Comparison of ENCODE assay signal across 25 mouse cellular contexts in the genomic region with DNA sequence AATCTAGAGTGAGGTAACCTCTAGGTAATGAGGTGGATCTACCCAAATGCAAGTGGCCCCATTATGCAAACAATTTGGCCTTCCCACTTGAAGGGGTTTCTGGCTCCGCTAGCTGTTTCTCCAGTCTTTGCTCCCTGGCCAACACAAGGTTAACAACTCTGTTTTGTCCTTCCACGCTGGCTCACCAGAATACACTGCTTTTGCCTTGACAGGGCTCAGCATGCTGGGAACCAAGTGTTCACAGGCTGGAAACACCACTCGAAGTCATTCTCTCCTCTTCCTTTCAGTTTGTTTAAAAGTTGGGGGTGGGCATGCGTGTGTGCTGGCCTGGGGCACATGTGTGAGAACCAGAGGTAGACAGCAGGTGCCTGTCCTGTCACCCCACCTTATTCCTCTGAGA.
DNase-seq lines count a peak whose midpoint lies in the region; ATAC-seq and TF ChIP-seq lines count a peak whose summit lies in the region.
"Had no signal": no experiment of that assay in that cellular context is flagged by ENCODE, and none has a peak within 500 bp of the region (broad histone marks: within the 10 kb centered on the region; RNA-seq: fewer than 3 reads in every experiment).

No protein-coding gene starts in this region.

- peaks cover 8% of the 10 kb centered on the region for H3K4me1 ChIP-seq in embryonic facial prominence, embryonic 12.5 days
- H3K4me1 ChIP-seq in embryonic facial prominence, embryonic 10.5 days, result peaks cover 11% of the 10 kb centered on the region
- peaks cover 3% of the 10 kb centered on the region; the same call in 1 of the 2 replicates for H3K4me1 ChIP-seq in limb, embryonic 14.5 days (ENCODE audit: control insufficient read depth, insufficient read depth, low read length)
- H3K4me1 ChIP-seq in limb, embryonic 10.5 days, result peaks cover 4% of the 10 kb centered on the region; the same call in 1 of the 2 replicates
- H3K4me1 ChIP-seq: neural tube, embryonic 15.5 days had no signal

- H3K27ac ChIP-seq in embryonic facial prominence, embryonic 12.5 days, result 0 out of 2 replicates have a peak overlapping the region, but pooled peaks have one; percentile 3
- no peak overlapping the region for H3K27ac ChIP-seq in embryonic facial prominence, embryonic 10.5 days (replicated peaks)
- H3K27ac ChIP-seq in limb, embryonic 14.5 days (replicated peaks; ENCODE audit: low read depth, low read length), result no peak overlapping the region
- H3K27ac ChIP-seq in limb, embryonic 10.5 days, result no peak overlapping the region
- H3K27ac ChIP-seq: heart, embryonic 15.5 days; kidney, embryonic 15.5 days; limb, embryonic 12.5 days; neural tube, embryonic 15.5 days; stomach, postnatal 0 days had no signal

- H3K4me2 ChIP-seq in embryonic facial prominence, embryonic 12.5 days (replicated peaks), result no peak overlapping the region
- no peak overlapping the region for H3K4me2 ChIP-seq in limb, embryonic 14.5 days (replicated peaks; ENCODE audit: low read depth, low read length, severe bottlenecking)
- H3K4me2 ChIP-seq: heart, embryonic 15.5 days; kidney, embryonic 15.5 days; limb, embryonic 12.5 days; liver, embryonic 11.5 days; neural tube, embryonic 15.5 days had no signal

- H3K27me3 ChIP-seq in embryonic facial prominence, embryonic 12.5 days, result no peaks in the 10 kb centered on the region
- H3K27me3 ChIP-seq in embryonic facial prominence, embryonic 10.5 days (replicated peaks; ENCODE audit: low read depth, poor library complexity, severe bottlenecking), result no peaks in the 10 kb centered on the region
- H3K27me3 ChIP-seq in limb, embryonic 14.5 days (ENCODE audit: control insufficient read depth, insufficient read depth, low read length), result no peaks in the 10 kb centered on the region
- no peaks in the 10 kb centered on the region for H3K27me3 ChIP-seq in limb, embryonic 10.5 days (ENCODE audit: low read depth, poor library complexity, severe bottlenecking)
- H3K27me3 ChIP-seq: heart, embryonic 15.5 days; kidney, embryonic 15.5 days; limb, embryonic 12.5 days; neural tube, embryonic 15.5 days had no signal

- H3K36me3 ChIP-seq in embryonic facial prominence, embryonic 12.5 days, result peaks cover 11% of the 10 kb centered on the region; the same call in 1 of the 2 replicates
- peaks cover 64% of the 10 kb centered on the region for H3K36me3 ChIP-seq in embryonic facial prominence, embryonic 10.5 days (replicated peaks)
- peaks cover 14% of the 10 kb centered on the region; the same call in 1 of the 2 replicates for H3K36me3 ChIP-seq in limb, embryonic 14.5 days (ENCODE audit: control insufficient read depth, insufficient read depth, low read length)
- peaks cover 58% of the 10 kb centered on the region for H3K36me3 ChIP-seq in limb, embryonic 10.5 days
- H3K36me3 ChIP-seq: heart, embryonic 15.5 days had no signal

- 62% methylated on average over 4 of the region's 4 CpGs for WGBS in embryonic facial prominence, embryonic 12.5 days
- 71% methylated on average over 4 of the region's 4 CpGs for WGBS in embryonic facial prominence, embryonic 10.5 days
- 71% methylated on average over 4 of the region's 4 CpGs for WGBS in limb, embryonic 14.5 days
- WGBS in limb, embryonic 10.5 days, result 80% methylated on average over 4 of the region's 4 CpGs

- no peak for DNase-seq in embryonic facial prominence, embryonic 10.5 days (ENCODE audit: low spot score)
- DNase-seq in limb, embryonic 14.5 days (ENCODE audit: low spot score), result no peak
- no peak for DNase-seq in limb, embryonic 10.5 days (ENCODE audit: low spot score)
- DNase-seq in adrenal gland, postnatal 10 days, result peak; percentile 33
- DNase-seq in brain, embryonic 14.5 days (ENCODE audit: low read depth), result peak; percentile 68
- DNase-seq in spleen, adult 18-20 months, result no peak
- DNase-seq: cerebellum, adult 11-12 months; cerebellum, adult 9-11 months; gastrocnemius, postnatal 10 days; kidney, adult 18-20 months; kidney, postnatal 25 days; lung, postnatal 4 days; midbrain, embryonic 14.5 days; right cerebral cortex, adult 18-20 months; thymus, adult 18-20 months; thymus, postnatal 25 days had no signal

- H3K9me3 ChIP-seq in embryonic facial prominence, embryonic 12.5 days, result no peaks in the 10 kb centered on the region
- no peaks in the 10 kb centered on the region for H3K9me3 ChIP-seq in embryonic facial prominence, embryonic 10.5 days
- no peaks in the 10 kb centered on the region for H3K9me3 ChIP-seq in limb, embryonic 14.5 days (ENCODE audit: control insufficient read depth, low read length)
- H3K9me3 ChIP-seq in limb, embryonic 10.5 days (replicated peaks), result no peaks in the 10 kb centered on the region
- H3K9me3 ChIP-seq: heart, embryonic 15.5 days; kidney, embryonic 15.5 days; limb, embryonic 12.5 days; neural tube, embryonic 15.5 days had no signal

- ATAC-seq in embryonic facial prominence, embryonic 12.5 days (ENCODE audit: insufficient number of reproducible peaks, insufficient read depth, low FRiP score, low TSS enrichment), result no peak
- ATAC-seq in limb, embryonic 14.5 days (ENCODE audit: low FRiP score, low read depth), result no peak
- ATAC-seq: CD4-positive, CD25-positive, alpha-beta regulatory T cell, adult 4 months; hindbrain, embryonic 16.5 days had no signal

- no peak overlapping the region for H3K4me3 ChIP-seq in embryonic facial prominence, embryonic 12.5 days
- no peak overlapping the region for H3K4me3 ChIP-seq in embryonic facial prominence, embryonic 10.5 days
- no peak overlapping the region for H3K4me3 ChIP-seq in limb, embryonic 14.5 days (replicated peaks; ENCODE audit: low read length)
- H3K4me3 ChIP-seq in limb, embryonic 10.5 days, result no peak overlapping the region
- H3K4me3 ChIP-seq: heart, embryonic 15.5 days; kidney, embryonic 15.5 days; limb, embryonic 12.5 days; neural tube, embryonic 15.5 days had no signal

- no peak for TF ChIP-seq CTCF in brain, embryonic 14.5 days (IDR thresholded peaks at IDR 0.05; ENCODE audit: borderline replicate concordance, extremely low read depth, insufficient read depth, insufficient read length)

- TF ChIP-seq POLR2A in limb, embryonic 14.5 days (IDR thresholded peaks at IDR 0.05; ENCODE audit: borderline replicate concordance, extremely low read depth, insufficient read depth, insufficient read length), result no peak
- no peak for TF ChIP-seq POLR2A in brain, embryonic 14.5 days (IDR thresholded peaks at IDR 0.05; ENCODE audit: borderline replicate concordance, extremely low read depth, insufficient read depth, insufficient read length, poor library complexity, severe bottlenecking)

- no peak overlapping the region for H3K9ac ChIP-seq in embryonic facial prominence, embryonic 12.5 days
- 0 out of 2 replicates have a peak overlapping the region, but pooled peaks have one; percentile 21 for H3K9ac ChIP-seq in limb, embryonic 14.5 days (ENCODE audit: low read depth, low read length, severe bottlenecking)
- H3K9ac ChIP-seq: heart, embryonic 15.5 days; kidney, embryonic 15.5 days; limb, embryonic 12.5 days; neural tube, embryonic 15.5 days had no signal

Comparison
In these comparisons a context has a peak if more than half of its experiments do, and no peak if none do; other contexts are left out.
1. DNase-seq: peak in adrenal gland, postnatal 10 days (single experiment) and brain, embryonic 14.5 days (single experiment); none in embryonic facial prominence, embryonic 10.5 days (single experiment), limb, embryonic 14.5 days (single experiment), limb, embryonic 10.5 days (single experiment) and spleen, adult 18-20 months (0 of 2).